Mouse (Mus musculus) E14TG2a.4 (cell line): ENCODE measurements around the gene Trim15.

Experiments used
- CTCF ChIP-seq: conservative IDR thresholded peaks from 2 replicates; pipeline ENCODE4 v1.5.1; 2014; ENCODE audit warnings: low read length
- NANOG ChIP-seq: IDR thresholded peaks from 2 replicates; pipeline ENCODE4 v1.6.1; 2014; ENCODE audit warnings: borderline replicate concordance, low read length, mixed read lengths
- POU5F1 ChIP-seq: IDR thresholded peaks from 2 replicates; pipeline ENCODE4 v1.6.1; 2014; ENCODE audit warnings: low read length, borderline replicate concordance

DNA sequence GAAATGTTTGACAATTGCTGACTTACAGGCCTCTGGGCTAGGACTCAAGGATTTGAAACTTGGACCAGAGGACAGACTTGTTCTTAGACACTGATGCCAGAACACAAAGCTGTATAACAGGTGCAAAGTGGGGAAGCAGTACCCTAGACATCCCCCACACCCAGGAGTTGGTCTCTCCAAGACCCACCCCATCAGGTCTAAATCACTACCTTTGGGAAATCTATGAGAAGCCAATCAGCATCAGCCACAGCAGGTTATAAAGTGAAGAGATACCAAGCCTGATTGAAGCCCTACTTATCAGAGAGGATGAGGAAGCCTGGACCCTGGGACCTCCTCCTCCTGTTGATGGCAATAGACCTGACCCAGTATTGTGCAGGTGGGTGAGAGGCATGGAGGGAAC is 55.1 kb downstream of the Trim15 start, which contains the start of gene H2-M10.6:
- TF ChIP-seq CTCF (no peak), NANOG (no peak), POU5F1 (no peak)
